Mouse (Mus musculus) embryonic facial prominence, embryonic 14.5 days (tissue): Measurements from ENCODE around the gene Gm128. TPM values are rescaled to one million over a fixed set of nuclear protein-coding genes. Genes with fewer than 3 reads are reported as not detected.

ENCODE experiments used
- ATAC-seq: fragments of 200-750 bp; cut with Nextera tagmentation; 2 replicates; pipeline ENCODE4 v1.8.0; 2017; ENCODE audit warnings: low read depth, moderate number of reproducible peaks, moderate TSS enrichment
- DNase-seq: peaks from one replicate; pipeline ENCODE4 v3.0.0-alpha.2; 2015; ENCODE audit warnings: low spot score
- H3K27ac ChIP-seq: fragments of 300-500 bp; sonication (generic); replicated peaks from 2 replicates; pipeline ENCODE4 v1.5.1; 2014; ENCODE audit warnings: low read depth, mild to moderate bottlenecking, low read length, moderate library complexity
- H3K27me3 ChIP-seq: fragments of 300-500 bp; sonication (generic); replicated peaks from 2 replicates; pipeline ENCODE4 v1.6.1; 2014; ENCODE audit warnings: low read length; ENCODE audit not compliant: control insufficient read depth, insufficient read depth
- H3K36me3 ChIP-seq: fragments of 300-500 bp; sonication (generic); 2 replicates; pipeline ENCODE4 v1.6.1; 2014; ENCODE audit warnings: low read length, mixed read lengths; ENCODE audit not compliant: control insufficient read depth, insufficient read depth
- H3K4me1 ChIP-seq: fragments of 300-500 bp; sonication (generic); 2 replicates; pipeline ENCODE4 v1.6.1; 2014; ENCODE audit warnings: antibody characterized with exemption, low read length; ENCODE audit not compliant: control insufficient read depth, insufficient read depth
- H3K4me2 ChIP-seq: fragments of 300-500 bp; sonication (generic); 2 replicates; pipeline ENCODE4 v1.6.1; 2014; ENCODE audit warnings: low read depth, mild to moderate bottlenecking, low read length, moderate library complexity, mixed read lengths
- H3K4me3 ChIP-seq: fragments of 300-500 bp; sonication (generic); 2 replicates; pipeline ENCODE4 v1.5.1; 2014; ENCODE audit warnings: low read depth, mild to moderate bottlenecking, low read length
- H3K9ac ChIP-seq: fragments of 300-500 bp; sonication (generic); 2 replicates; pipeline ENCODE4 v1.6.1; 2014; ENCODE audit warnings: low read depth, mild to moderate bottlenecking, low read length, moderate library complexity, mixed read lengths
- H3K9me3 ChIP-seq: fragments of 300-500 bp; sonication (generic); 2 replicates; pipeline ENCODE4 v1.6.1; 2016; ENCODE audit warnings: low read length; ENCODE audit not compliant: control insufficient read depth
- WGBS: fragments of 180-500 bp; shearing (Covaris S2); extraction: QIAGEN DNeasy Blood & Tissue Kit; methylation state at CpG from one replicate; pipeline ENCODE4 v1.1.7; 2014; 5-methylcytosine and 5-hydroxymethylcytosine counted together
- polyA plus RNA-seq: library from polyadenylated mRNA; unstranded; fragments of >200 nt; fragmentation: Nextera tagmentation; extraction: Ambion mirVana; gene quantifications from 2 replicates; pipeline ENCODE4 v1.2.1, GENCODE M21; 2014

The Gm128 gene
- polyA plus RNA-seq, 1 experiment from 2014 or later: 0.38 TPM

DNA sequence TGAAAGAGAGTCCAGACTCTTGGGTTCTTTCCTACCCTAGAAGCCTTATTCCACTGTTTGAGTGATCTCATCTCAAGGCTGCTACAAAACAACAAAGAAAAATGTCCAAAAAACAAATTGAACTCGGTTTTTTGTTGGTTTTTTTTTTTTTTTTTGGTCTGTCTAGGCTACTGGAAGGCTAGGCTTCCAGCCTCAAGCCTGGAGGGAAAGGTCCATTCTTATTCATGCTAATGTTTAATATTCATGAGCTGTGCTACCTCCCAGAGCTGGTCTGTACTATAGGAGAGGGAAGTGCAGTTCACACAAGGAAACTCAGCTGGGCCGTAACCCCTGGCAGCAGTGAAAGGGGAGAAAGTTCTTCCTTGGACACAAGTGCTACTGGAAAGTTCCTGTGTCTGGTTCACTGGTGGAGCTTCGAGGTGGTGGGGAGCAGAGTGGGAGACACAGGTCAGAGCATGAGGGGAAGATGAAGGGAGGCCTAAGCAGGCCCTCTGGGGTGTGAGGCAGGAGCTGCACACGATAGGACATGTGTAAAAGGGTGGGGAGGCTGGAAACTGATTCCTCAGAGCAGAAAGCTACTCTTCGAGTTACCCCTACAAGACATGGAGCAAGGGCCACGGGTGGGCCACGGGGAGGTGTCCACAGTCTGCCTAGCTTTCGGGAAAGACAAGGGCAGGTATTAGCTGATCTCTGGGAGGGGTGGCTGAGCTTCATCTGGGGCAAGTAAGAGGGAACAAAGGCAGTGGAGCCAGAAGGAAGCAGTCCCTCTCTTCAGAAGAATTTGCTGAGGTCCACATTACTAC lies 10.7 kb downstream of the Gm128 start:
- Histone ChIP-seq H3K27me3 (no peaks in the 10 kb centered on the region), H3K4me2 (peak overlapping the region; percentile 92), H3K27ac (peak overlapping the region; percentile 96), H3K4me3 (peak overlapping the region; percentile 86), H3K9ac (peak overlapping the region; percentile 92), H3K9me3 (no peaks in the 10 kb centered on the region), H3K4me1 (peaks cover 22% of the 10 kb centered on the region), H3K36me3 (peaks cover 45% of the 10 kb centered on the region)
- DNase-seq: no peak
- 39% methylated on average over 8 of the region's 8 CpGs for WGBS
- no peak for ATAC-seq

DNA sequence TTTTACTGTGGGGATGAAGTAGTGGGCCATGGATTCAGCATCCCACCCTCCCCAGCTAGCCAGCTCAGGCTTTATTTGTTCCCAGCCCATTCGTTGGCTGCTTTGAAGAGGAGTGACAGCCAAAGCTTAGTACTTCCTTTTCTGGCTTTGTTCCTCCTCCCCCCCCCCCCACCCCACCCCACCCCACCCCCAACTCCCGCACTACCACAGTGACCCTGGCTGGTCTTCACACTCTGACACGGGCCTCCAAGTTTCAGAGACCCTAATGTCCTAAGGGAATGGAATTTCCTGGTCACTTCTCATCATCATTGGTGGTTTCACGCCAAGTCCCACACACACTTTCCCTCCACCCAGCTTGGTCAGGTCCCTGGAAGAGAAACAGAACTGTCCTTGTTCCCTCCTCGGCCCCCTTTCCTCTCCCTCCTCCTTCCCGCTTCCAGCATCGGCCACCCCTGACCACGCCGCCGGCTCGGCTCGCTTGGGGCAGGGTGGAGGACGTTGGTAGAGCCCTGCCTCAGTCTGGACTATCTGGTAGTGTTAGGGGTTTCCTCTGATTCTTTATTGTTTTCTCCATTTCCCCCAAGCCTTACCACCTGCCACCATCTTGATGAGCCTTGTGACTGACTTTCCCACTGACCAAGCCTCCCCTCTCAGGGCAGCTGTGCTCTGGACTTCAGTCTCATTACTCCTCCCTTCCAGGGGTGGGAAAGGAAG lies 11.5 kb downstream of the Gm128 start:
- H3K9ac ChIP-seq: peak overlapping the region; percentile 92
- H3K9me3 ChIP-seq: no peaks in the 10 kb centered on the region
- DNase-seq: peak; percentile 53
- H3K4me1 ChIP-seq: peaks cover 22% of the 10 kb centered on the region
- H3K36me3 ChIP-seq: peaks cover 44% of the 10 kb centered on the region
- H3K27ac ChIP-seq: peak overlapping the region; percentile 96
- peak; percentile 7; the same call in 1 of the 2 replicates for ATAC-seq
- H3K4me3 ChIP-seq: peak overlapping the region; percentile 86
- WGBS: 2% methylated on average over 12 of the region's 13 CpGs
- no peaks in the 10 kb centered on the region for H3K27me3 ChIP-seq
- peak overlapping the region; percentile 92 for H3K4me2 ChIP-seq

DNA sequence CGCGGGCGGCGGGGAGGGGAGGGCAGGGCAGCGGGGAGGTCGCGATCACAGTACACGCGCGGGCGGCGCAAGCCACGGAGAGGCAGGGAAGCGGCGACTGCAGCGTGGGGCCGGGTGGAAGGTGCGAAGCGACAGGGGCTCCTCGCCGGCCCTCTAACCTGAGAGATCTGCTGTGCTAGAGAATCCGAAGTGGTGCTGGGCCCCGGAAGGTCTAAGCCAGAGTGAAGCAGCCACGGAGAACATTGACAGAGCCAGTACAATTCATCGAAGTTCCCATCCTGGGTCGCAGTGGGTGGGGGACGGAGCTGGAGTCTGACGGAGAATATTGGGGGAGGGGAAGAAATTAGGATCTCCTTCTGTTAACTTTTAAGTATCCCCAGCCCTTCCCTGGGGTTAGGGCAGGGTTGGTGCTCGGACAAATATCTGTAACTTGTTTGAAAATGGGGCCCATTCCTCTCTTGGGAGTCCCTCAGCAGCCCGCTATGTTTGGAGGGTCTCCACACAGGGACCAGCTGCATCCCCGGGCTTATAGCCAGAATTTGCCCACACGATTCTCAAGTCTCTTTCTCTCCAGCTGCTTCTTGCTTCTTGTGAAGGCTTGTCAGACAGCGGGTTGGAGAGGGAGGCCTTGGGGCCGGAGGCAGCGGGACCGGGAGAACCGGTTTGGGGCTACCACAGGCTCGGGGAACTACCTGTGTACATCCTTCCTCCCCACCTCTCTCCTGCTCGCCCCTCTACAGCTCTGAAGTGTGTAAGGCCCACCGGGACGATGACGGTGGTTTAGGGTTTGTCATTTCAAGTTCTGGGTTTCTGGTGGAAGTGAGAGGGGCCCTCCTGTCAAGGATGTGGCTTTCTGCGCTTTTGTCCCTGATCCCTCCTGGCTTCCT lies 12.3 kb downstream of the Gm128 start:
- Histone ChIP-seq H3K9me3 (no peaks in the 10 kb centered on the region), H3K36me3 (peaks cover 41% of the 10 kb centered on the region), H3K4me1 (peaks cover 22% of the 10 kb centered on the region), H3K27me3 (no peaks in the 10 kb centered on the region), H3K9ac (peak overlapping the region; percentile 92), H3K4me3 (peak overlapping the region; percentile 86), H3K4me2 (peak overlapping the region; percentile 92), H3K27ac (peak overlapping the region; percentile 96)
- DNase-seq (peak; percentile 89), ATAC-seq (peak; percentile 54)
- WGBS: under 1% methylated on average over 30 of the region's 43 CpGs

DNA sequence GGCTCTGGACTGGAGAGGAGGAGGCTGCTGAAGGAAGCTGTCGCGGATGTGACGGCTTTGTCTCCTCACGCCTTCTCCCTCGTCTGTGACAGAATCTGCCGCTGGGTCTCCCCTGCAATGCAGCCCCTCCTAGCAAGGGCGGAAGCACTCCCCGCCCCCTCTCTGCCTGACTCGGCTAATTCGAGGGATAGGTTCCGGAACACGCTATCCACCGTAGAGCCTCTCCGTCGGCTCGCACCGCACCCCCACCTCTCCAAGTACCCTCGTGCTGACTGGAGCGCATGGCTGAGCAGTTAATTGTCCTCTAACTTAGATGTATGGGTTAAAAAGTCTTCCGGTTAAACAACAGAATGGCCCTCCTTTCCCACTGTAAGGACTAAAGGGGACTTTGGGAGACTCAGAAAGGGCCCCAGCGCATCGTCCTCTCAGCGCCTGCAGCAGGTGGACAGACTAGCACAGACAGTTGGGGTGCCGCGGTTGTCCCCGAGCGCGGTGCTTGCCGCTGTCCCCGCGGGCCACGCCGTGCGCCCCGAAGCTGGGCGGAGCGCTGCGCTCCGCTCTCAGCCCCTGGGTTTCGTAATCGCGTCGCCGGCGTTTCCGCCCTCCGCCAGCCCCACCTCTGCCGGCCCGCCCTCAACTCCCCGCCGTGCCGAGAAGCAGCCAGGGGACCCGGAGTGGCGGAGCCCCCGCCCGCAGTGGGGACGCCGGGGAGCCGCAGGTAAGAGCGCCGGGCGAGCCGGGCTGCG lies 13.1 kb downstream of the Gm128 start, which contains the start of gene Cdc42se1:
Gene Cdc42se1 (plus strand): TSS at position 585 of the 746 bp plus-strand sequence.
- peak; percentile 88 for ATAC-seq
- Histone ChIP-seq H3K4me2 (peak within 1 kb of the TSS; percentile 92), H3K4me3 (peak within 1 kb of the TSS; percentile 86), H3K9ac (peak within 1 kb of the TSS; percentile 92), H3K27ac (peak within 1 kb of the TSS; percentile 96), H3K9me3 (no peaks in the 10 kb centered on the region), H3K27me3 (no peaks in the 10 kb centered on the region), H3K36me3 (peaks cover 41% of the 10 kb centered on the region), H3K4me1 (peaks cover 22% of the 10 kb centered on the region)
- peak; percentile 97 for DNase-seq
- under 1% methylated on average over 43 of the region's 64 CpGs for WGBS

DNA sequence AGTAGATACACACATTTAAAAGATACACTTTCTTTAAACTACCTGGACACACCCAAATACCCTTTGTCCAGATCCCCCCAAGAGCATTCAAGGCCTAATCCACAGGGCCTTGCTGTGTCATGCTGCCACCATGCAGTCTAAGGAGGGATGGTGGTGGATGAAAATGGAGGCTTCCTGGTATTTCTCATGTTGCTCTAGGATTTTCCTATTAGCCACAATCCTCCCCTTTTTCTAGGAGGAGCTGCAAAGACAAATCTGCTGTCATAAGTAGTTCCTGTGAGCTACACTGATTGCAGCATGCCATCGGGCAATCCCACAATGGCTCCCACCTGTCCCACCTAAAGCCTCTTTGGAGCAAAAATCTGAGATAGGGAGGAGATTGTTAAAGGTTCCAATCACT lies 14.2 kb downstream of the Gm128 start:
- WGBS: 12% methylated on average over 1 of the region's 1 CpGs
- no peaks in the 10 kb centered on the region for H3K9me3 ChIP-seq
- H3K36me3 ChIP-seq: peaks cover 39% of the 10 kb centered on the region
- peaks cover 22% of the 10 kb centered on the region for H3K4me1 ChIP-seq
- peak overlapping the region; percentile 96 for H3K27ac ChIP-seq
- peak overlapping the region; percentile 92 for H3K4me2 ChIP-seq
- peak overlapping the region; percentile 92 for H3K9ac ChIP-seq
- ATAC-seq (no peak), DNase-seq (no peak)
- peak overlapping the region; percentile 86 for H3K4me3 ChIP-seq
- H3K27me3 ChIP-seq: no peaks in the 10 kb centered on the region

DNA sequence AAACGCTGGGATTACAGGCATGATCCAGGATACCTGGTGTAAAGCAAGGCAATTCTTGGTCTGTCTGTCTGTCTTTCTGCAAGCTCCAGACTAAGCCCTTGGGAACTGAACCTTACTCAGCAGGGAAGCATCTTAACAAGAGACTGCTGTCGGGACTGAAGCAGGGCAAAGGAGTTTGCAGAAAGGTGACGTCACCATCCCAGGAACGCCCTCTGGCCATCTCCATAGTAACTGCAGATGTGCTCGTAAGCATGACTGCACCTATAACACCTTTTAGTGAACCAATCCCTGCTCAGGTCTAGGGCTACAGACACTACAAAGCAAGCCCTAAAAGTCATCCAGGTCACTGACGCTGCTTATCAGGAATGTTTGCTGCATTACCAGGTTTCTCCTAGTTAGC lies 17.1 kb downstream of the Gm128 start:
- peak; percentile 40 for DNase-seq
- Histone ChIP-seq H3K27me3 (no peaks in the 10 kb centered on the region), H3K9ac (no peak overlapping the region), H3K4me1 (peaks cover 9% of the 10 kb centered on the region), H3K4me2 (no peak overlapping the region), H3K9me3 (no peaks in the 10 kb centered on the region), H3K27ac (no peak overlapping the region), H3K4me3 (no peak overlapping the region), H3K36me3 (peaks cover 57% of the 10 kb centered on the region)
- no peak for ATAC-seq
- WGBS: 43% methylated on average over 6 of the region's 6 CpGs

DNA sequence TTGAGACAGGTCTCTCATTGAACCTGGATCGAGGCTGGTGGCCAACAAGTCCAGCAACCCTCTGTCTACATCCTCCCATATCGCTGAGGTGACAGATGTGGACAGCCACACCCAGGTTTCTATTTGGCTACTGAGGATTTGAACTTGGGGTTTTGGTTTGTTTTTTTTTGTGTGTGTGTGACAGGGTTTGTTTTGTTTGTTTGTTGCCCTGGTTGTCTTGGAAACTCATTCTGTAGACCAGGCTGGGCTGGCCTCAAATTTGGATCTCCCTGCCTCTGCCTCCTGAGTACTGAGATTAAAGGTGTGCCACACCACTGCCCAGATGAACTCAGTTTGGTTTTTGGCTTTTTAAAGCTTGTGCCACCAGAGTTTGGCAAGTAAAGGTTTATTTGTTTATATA lies 18.4 kb downstream of the Gm128 start:
- no peak overlapping the region for H3K9ac ChIP-seq
- 94% methylated on average over 2 of the region's 2 CpGs for WGBS
- no peak for DNase-seq

More for the DNA sequence above, 18.4 kb downstream of the Gm128 start:
- no peak overlapping the region for H3K4me2 ChIP-seq
- no peak overlapping the region for H3K4me3 ChIP-seq
- peaks cover 62% of the 10 kb centered on the region for H3K36me3 ChIP-seq
- H3K27ac ChIP-seq: no peak overlapping the region
- peaks cover 9% of the 10 kb centered on the region for H3K4me1 ChIP-seq
- no peaks in the 10 kb centered on the region for H3K9me3 ChIP-seq
- H3K27me3 ChIP-seq: no peaks in the 10 kb centered on the region
- no peak for ATAC-seq
